Mouse (Mus musculus): ENCODE measurements around the gene Gm14569.

Gene Gm14569

DNA sequence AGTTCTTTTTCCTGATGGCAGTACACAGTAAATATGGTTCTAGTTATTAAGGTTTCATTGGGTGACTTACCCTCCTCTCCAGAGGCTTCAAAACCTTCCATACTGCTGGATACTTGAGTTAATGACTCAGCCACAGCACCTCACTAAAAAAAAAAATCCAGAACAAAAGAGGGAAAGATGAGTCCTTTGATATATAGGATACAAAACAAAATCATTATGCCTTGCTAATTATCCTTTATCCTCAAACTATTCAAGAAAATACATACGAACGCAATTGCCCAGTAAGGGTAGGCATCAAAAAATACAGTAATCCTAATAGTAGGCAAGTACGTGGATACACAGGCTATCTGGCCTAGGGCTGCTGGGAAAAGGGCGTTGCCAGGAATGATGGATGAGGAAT lies at the start of gene Gm14569:
Gene Gm14569, minus strand, starts transcription at position 101 of the 400 bp plus-strand sequence.
- no peak for DNase-seq (ENCODE audit: inconsistent ontology term)

DNA sequence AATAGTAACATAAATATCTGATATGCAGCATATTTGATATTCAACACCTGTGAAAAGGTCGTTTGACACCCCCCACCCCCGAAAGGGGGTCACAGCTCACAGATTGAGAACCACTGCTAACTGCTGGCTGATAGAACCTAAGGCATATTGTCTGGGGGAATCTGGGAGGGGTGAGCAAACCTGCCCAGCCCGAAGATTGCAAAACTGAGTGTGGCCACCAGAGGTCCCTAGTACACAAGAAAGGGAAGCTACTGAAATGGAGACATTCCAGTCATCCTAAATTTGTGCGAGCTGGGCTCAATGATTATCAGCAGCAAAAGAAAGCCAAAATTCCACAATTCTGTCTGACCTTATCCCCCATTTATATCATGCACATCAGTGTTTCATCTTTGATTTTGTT lies 42.9 kb upstream of the Gm14569 start:
- DNase-seq (ENCODE audit: inconsistent ontology term): peak; percentile 49

DNA sequence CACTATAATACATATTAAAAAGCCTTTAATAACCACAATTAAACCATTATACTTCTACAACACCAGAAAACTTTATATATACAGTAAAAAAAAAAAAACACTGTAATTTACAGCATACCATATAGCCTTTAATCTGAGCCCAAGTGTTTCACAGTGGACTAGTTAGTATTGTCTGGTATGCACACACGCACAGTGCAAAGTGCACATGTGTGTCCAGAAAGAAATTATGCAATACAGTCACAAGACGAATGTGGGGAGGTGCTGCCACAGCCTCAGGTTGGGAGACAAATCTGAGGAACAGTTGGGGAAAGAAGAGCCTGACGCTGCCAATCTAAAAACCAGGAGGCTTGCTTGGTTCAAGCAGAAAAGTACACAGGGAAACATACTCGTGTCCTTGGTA lies 42.1 kb upstream of the Gm14569 start:
- DNase-seq (ENCODE audit: inconsistent ontology term): no peak

DNA sequence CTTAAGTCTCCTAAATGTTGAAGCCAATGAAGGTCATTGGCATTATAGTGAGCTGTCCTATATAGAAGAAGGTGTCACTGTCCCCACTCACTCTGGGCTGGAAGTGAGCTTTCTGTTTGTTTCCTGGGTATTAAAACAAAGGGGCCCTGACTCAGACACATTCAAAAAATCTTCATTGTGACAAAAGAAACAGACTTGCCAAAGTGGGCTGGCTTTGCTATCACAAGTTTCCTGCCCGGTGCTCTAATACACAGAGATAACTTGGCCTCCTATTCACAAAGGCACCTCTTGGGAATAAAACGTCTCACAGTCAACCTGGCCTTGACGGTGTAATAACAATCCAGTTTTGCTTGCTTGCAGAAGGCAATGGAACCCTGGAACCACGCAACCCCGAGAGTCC lies 38.6 kb upstream of the Gm14569 start:
- DNase-seq (ENCODE audit: inconsistent ontology term): no peak

DNA sequence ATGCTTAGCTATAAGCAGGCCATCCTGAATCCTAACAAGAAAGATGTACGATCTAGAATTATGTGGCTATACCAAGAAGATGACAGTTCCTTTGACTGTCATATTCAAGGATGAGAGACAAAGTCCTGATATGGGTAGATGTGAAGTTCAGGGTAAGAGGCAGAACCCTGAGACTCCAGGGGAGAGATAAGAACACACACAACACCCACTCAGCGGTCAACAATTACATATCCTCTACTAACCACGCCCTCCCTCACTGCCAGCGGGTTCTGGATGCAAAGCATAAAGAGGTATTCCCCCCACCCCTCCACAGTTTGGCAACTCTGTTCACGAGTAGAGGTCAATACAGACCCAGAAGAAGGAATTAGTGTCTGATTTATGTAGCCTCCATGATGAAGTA lies 32.1 kb upstream of the Gm14569 start:
- no peak for DNase-seq (ENCODE audit: inconsistent ontology term)

DNA sequence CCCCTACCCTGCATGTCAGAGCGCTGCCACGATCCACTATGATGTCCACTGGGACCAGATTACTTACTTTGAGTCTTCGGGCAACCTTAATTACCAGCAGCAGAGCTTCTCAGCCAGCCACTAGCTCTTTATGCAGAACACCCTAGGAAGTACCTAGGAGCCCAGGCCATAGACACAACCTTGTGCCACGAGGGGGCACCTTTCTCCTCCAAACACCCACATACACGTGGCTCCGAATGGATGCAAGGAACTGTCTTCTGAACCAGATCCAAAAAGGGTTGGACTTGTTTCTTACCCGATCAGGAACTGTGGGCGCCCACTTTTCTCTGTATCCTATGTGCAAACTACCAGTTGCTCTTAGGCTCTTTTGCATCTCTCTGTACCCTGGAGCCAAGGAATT lies 22.1 kb upstream of the Gm14569 start:
- no peak for DNase-seq (ENCODE audit: inconsistent ontology term)

DNA sequence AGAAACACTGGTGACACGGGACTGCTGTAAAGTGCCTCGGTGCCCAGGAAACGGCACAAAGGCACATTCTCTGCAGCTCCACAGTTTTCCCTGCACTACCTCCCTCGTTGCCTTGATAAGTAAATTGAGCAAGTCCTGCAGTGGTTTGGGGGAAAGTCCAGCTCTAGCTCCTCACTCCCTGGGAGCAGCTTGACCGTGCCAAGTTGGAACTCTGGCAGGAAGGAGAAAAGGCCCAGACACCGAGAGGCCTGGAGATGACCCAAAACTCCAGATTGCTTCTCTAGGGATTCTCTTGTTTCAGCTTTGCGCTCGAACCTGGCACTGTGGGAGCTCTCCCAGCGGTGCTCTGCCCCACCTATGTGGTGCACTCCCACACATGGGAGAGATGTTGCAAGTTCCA lies 21.6 kb upstream of the Gm14569 start:
- no peak for DNase-seq (ENCODE audit: inconsistent ontology term)

DNA sequence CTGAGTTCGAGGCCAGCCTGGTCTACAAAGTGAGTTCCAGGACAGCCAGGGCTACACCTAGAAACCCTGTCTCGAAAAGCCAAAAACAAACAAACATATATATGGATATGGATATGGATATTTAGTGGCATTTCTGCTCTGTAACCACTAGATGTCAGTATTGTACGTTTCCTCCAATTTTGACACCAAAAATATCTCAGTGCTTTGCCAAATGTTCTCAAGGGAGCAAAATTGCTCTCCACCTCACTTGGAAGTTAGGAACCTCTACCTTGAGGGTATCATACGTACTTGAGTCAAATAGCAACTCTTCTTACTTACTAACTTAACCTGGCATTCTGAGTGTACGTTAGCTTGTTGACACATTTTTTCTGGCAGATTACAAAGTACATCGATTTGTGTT lies 15.2 kb upstream of the Gm14569 start:
- peak; percentile 33 for DNase-seq (ENCODE audit: inconsistent ontology term)

DNA sequence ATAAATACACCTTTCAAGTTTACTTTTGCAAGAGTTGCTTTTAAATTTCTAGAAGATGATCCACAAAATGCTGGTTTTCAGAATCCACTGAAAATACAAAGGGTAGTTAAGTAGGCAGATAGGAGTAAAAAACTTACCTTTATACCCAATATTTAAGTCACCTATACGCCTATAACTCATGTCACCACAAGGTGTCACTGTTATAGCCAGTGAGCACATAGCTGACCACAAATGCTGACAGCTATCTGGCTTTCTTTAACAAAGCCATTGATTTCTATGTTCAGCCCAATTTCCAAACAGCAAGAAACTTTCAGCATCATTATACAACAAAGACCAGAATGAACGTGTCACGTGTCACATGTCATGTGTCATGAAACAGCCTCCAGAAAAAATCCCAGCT lies 2.1 kb downstream of the Gm14569 start:
- no peak for DNase-seq (ENCODE audit: inconsistent ontology term)

DNA sequence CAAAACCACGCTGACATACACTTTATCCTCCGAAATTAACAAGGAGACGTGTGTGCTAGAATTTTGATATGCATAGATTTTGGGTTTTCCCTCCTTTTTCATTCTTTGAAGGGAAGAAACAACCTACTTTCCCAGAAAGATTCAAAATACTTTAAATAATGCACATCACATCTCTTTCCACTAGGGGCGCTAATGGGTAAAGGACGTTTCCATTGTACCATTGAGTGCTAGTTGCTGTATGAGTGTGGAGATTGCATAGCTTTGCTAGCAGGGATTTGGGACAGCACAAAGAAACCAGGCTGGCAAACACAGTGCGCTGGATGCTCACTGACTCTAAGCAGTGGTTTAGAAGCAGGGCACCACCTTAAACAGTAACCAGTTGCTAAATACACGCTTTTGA lies 3.6 kb downstream of the Gm14569 start:
- no peak for DNase-seq (ENCODE audit: inconsistent ontology term)

DNA sequence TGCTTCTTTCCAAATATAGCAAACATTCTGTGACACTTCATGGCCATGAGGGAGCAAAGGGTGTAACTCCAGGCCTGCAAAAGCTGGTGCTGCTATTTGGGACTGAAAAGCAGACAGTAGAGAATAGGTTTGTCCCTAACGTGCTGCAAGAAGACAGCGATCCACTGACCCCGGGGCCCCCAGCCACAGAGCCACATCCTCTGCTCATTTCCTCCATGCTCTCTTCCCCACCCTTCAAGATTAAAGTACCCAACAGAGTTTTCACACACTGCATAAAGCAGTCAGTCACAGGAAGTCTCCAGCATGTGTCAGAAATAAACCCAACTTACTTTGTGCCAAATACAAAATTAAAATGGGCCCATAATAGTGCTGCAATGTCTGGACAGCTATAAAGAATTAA lies 16.8 kb downstream of the Gm14569 start:
- no peak for DNase-seq (ENCODE audit: inconsistent ontology term)

DNA sequence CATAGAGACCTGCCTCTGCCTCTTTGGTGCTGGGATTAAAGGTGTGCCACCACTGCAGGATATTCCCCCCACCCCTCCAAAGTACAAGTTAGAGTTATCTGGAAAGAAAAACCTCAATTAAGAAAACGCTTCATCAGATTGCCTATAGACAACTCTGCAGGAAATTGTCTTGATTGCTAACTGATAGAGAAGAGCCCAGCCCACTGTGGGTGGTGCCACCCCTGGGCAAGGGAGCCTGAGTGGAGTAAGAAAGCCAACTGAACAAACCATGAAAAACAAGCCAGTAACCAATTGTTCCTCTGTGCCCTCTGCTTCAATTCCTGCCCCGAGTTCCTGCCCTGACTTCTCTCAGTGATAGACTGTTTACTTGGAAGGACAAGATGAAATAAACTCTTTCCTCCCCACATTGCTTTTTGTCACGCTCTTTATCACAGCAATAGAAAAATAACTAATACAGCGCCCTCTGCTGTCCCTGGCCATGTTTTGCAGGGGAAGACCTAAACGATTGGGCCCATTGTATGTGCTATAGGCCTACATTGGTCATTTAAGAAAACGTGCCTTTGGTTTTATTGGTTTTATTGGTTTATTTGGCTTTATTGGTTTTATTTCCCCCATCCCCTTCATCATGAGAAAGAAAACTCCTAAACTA lies 17.4 kb downstream of the Gm14569 start:
- DNase-seq (ENCODE audit: inconsistent ontology term): no peak

DNA sequence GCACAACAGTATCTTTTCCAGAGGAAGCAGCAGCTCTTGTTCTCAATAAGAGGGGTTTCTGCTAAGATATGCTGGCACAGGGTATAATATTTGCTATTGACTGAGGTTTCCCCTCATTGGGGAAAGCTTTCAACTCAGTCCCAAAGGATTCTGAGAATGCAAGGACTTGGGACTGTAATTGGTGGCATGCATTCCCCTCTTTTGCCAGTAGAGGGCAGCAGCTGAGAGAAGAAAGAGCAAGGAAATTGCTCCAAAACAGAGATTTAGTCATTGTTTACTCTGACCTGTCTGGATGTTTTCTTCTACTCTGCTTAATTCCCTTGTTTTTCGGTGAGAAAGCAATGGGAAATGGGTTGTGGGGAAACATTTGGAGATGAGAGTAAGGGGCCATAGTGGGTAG lies 35.6 kb downstream of the Gm14569 start:
- DNase-seq (ENCODE audit: inconsistent ontology term): no peak

DNA sequence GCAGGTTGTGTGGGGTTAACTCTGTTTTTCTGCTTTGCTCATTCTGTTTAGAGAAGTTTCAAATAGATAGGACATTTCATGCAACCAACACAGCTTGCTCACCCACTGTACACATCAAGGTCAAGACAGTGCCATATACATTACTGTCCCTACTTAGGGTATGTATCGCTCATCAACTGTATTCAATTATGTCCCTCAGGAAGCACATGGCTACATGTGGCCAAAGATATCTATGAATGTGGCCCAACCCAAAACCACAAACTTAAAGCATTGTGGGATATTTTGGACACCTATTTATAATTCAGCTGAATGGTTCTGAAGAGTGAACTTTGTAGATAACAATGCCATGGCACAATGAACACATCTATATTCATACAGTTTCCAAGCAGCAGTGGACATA lies 53.7 kb downstream of the Gm14569 start:
- no peak for DNase-seq (ENCODE audit: inconsistent ontology term)

DNA sequence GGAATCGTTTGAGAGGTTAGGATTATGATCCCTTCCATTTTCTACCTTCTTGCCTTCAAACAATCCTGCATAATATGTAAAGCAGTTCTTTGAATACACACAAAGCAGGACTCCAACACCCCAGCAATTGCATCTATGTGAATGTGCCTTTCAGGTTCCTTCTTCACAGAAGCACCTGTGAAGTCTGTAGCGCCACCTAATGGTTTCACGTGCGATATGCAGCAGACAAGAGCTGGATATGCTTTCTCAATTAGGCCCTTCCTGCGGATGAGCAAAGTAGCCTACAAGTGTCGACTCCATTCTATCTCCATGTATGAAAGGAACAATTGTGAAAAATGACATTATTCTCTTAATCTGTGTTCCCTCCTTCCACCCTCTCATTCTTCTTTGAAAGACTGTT lies 56.6 kb downstream of the Gm14569 start:
- no peak for DNase-seq (ENCODE audit: inconsistent ontology term)

DNA sequence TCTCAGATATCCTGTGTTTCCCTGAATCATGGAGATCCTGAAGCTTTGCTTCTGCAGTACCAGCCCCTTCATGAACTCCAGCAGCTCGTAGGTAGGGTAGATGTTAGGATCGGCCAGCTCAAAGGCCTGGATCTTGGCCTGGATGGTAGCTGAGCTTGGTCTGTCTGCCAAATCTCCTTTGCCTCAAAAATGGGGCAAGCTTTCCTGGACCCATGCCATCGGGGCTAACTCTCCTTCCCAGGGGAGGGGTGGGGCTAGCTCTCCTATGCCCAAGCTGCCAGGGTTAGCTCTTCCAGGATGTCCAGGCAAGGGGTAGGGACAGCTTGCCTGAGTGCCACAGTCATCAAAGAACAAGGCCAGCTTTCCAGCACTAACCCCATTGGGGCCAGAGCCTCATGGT lies 72.5 kb downstream of the Gm14569 start:
- no peak for DNase-seq (ENCODE audit: inconsistent ontology term)

DNA sequence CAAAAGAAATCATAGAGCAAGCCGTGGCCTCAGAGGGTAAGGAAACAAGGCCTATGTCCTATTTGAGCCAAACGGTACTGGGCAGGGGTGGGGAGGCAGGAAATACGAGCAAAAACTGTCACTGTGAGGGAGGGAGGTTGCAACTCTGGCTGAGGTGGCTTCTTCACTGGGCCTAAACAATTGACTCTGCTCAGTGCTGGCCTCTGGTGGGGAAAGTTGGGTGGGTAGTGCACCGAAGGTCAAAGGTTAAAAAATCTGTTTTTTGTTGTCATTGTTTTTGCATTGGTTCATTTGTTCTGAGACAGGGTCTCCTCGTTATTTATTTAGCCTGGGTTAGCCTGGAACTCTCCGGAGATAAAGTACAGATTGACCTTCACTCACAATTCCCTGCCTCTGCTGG lies 89.3 kb downstream of the Gm14569 start:
- no peak for DNase-seq (ENCODE audit: inconsistent ontology term)

DNA sequence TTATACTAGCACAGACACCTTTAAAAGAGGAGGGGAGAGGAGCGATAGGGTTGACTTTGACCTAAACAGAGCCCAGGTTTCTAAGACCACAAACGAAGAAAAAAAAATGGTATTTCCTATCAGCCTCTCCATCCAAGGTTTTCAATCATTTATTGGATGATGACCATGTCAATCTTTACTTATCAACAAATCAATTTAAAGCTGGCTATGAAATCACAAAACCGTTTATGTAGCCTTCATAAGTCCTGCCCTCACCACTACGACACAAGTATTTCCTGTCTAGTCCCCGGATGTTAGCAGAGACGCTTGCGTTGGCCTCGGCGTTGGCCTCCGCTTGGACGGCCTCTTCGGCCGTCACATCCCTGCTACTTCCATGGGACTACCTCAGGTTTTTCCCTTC lies 90.7 kb downstream of the Gm14569 start, which contains the start of gene Gm6268:
Gene Gm6268, plus strand, starts transcription at position 301 of the 400 bp plus-strand sequence.
- DNase-seq (ENCODE audit: inconsistent ontology term): no peak

DNA sequence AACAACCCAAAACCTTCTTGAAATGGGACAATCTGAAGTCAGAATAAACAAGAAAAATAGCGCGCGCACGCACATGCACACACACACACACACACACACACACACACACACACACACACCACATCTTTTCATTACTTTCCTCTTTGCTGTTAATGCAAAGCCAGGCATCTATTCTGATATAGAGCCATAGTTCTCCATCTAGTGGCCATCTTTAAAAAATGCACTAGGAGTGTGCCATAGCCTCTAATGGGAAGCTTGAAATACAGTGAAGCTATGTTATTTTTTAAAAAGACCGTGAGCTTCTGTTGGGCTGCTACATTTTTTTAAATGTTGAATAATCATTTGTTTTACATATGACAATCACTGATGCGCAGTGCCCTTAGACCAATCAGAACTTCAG lies 98.4 kb downstream of the Gm14569 start:
- peak; percentile 7 for DNase-seq (ENCODE audit: inconsistent ontology term)

DNA sequence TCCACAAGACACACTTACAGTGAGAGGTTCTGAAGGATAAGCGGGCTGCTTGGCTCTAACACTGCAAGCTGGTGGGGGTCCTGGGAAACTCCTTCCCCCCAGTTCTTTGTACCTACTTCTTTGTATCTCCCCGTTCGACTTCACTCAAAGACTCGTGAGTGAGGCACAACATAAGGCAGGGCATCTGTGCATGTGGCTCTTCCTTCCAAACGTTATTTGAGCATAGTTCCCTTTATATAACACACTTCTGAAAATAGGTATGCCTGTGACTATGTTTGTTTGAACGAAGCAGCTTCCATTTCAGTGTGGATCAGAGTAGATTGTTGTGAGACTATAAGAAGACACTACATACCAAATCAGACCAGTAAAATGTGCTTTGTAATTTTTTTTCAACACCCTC lies 99.0 kb downstream of the Gm14569 start:
- DNase-seq (ENCODE audit: inconsistent ontology term): no peak

DNA sequence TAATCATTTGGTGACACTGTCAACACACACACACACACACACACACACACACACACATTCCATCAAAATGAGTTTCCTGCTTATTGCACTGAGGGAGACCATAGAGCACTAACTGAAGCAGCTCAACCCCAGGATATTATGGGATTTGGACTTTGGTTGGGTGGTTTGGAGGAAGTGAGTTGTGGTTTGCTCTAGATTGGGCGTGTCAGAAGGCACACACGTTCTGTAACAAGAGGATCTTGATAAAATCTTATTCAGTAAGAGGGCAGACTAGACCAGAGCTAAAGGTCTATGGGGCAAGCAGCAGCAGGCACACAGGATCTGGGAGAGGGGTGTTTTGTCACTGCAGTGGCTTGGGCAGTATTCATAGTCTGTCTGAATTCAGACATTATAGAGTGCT lies 101.1 kb downstream of the Gm14569 start:
- DNase-seq (ENCODE audit: inconsistent ontology term): no peak

DNA sequence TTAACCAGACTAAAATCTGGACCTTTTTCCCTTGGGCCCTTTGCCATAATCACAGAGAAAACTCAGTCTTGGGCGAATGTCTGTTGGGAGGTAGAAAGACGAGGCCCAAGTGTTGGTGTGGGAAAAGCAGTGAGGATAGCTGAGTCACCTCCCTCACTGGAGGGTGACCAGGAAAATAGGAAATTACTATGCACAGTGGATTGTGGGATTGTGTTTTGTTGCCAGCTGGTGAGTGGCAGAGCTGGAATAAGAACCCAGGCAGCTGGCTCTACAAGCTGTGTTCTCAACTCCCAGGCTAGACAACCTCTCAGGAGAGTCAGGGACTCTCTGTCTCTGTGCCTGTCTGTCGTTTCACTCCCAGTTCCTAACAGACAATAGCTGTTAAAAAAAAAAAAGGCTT lies 101.7 kb downstream of the Gm14569 start:
- DNase-seq (ENCODE audit: inconsistent ontology term): peak; percentile 49

DNA sequence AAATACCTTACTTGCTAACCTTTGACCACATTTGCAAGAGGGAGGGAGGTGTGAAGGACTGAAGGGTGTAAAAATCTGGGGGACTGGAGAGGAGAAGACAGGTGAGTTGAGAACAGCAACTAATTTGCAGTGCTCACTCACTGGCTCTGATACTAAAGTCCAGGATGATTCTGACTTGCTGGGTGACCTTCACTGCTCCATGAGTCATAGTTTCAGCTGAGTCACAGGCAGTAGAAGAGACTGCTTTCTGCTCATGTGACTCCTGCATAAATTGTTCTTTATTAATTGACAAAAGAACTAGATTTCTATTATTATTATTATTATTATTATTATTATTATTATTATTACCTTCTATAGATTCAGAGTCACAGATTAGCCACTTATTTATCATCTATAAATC lies 106.3 kb downstream of the Gm14569 start:
- DNase-seq (ENCODE audit: inconsistent ontology term): peak; percentile 11

All from Muller cell, postnatal 12 days (primary cell).